Mouse (Mus musculus) urinary bladder, adult 18-20 months (tissue): ENCODE data around the gene Pgs1.
A peak's percentile ranks its signal among the peaks of the same experiment; 100 is the strongest.

Source experiments
- DNase-seq, 2 experiments: peaks; one replicate each; pipeline ENCODE4 v3.0.0; 2022; ENCODE audit warnings: low spot score in 2 of 2, mixed read lengths in 2 of 2

Pgs1 gene

DNA sequence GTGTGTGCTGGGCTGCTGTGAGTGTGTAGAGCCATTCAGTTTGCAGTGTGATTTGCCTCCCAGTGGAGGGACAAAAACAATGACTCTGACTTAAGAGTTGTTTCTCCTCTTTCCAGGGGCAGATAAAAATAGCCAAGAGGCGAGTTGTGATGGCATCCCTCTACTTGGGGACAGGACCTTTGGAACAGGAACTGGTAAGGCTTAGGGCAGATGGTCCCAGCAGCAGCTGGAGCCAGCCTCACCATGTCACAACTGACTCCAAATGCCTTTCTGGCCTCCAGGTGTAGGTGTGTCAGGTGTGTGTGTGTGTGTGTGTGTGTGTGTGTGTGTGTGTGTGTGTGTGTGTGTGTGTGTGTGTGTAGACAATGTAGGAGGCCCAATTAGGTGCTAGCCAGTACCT, 14.0 kb downstream of the Pgs1 start:
- DNase-seq, result no peak

DNA sequence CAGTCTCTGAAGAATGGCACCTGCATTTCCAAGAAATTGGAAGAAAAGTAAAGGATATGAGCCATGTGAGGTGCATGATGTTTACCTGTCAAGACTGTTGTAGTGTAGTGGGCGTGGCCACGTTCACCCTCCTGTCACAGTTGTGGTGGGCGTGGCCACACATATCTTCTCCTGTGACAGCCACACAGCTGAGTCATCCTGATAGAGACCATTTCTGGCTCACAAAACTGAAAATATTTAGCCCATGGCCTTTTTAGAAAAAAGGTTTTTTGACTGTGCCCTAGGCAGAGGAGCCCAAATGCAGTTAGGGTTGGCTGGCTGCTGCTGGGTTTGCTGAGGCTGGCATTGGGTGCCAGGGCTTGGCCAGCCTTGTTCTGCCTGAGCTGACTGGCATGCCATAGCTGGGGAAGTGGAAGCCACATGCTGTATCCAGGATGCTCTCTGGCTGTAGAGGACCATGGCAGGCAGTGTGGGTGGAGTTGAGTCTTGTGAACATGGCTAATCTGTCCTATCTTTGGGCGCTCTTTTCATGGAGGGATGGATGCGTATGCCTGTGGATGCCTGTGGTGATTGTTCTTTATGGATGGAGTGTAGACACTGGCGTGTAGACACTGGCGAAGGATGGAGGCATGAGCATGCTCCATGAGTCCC, 14.6 kb downstream of the Pgs1 start:
- no peak for DNase-seq

DNA sequence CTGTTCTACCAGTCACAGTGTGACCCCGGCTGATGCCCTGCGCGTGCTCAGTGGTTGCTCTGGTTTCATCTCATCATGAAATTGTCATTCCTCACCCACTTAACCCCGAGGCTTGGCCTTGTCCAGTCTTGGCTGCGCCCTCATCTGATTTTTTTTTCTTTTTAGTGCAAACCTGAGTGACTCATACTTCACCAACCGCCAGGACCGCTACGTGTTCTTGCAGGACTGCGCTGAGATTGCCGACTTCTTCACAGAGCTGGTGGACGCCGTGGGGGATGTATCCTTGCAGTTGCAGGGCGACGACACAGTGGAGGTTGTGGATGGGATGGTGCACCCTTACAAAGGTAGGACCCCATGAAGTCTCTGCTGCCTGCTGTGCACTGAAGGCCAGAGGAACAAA, 17.1 kb downstream of the Pgs1 start:
- DNase-seq, result no peak

DNA sequence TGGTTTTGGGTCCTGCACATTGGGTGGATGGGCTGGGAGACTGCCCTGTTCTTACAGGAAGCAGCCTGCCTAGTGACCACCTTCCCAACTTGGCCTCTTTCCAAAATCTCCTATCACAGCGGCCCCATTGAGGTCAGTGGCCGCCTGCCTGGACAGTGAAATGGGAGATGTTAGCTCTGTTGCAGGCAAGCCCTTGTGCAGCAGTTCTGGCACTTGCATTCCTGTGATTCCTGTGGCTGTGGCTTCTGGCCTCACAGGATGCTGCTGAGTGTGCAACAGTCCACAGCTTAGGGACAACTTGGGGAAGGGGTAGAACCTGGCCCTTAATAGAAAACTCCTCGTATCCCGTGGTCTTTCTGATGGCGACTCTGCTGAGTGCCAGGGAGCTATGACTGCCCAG, 17.6 kb downstream of the Pgs1 start:
- DNase-seq, result no peak

DNA sequence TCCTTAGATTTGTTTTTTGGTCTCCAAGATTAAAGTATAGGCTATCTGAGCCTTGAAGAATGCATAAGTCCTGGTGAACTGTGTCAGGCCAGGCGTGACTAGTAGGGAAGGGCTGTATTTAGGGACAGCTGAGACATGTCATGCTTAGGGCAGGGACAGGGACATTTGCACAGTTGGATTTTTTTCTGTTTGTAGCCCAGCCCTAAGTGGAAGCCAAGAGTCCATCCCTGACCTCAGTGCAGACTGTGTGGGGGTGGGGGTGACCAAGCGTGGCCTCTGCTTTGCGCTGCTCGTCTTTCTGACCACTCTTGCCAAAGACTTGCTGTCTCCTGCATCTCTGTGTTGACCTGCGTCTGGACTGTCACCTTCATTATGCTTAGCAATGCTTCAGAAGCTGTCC, 18.1 kb downstream of the Pgs1 start:
- DNase-seq, result no peak

DNA sequence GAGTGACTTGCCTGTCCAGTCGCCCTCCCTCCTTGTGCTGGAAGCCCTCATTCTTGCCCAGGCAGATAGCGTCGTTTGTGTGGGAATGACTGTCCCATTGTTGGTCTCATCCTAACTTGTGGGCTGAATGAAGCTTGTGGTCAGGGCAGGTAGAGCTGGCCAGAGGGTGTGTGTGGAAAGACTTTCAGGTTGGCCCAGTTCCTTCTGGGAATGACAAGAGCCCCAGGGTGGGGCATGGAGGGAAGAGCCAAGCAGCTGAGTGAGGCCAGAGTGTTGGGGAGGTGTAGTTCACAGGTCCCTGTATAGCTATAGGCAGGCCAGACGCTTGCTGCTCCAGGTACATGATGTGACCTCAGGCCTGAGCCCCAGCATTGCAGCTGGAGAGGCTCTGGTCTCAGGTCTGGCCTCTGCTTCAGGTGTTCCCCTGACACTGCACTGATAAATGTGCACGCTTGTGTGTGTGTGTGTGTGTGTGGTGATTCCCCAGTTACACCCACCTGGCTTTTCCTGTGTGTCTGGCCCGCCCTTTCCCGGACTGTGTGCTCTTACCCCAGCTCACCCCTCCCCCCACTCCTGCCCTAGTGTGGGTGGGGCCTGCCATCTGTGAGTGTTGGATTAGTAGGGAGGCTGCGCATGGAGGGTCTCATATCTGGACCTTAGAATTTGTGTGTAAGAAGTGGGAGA, 21.5 kb downstream of the Pgs1 start:
- no peak for DNase-seq

DNA sequence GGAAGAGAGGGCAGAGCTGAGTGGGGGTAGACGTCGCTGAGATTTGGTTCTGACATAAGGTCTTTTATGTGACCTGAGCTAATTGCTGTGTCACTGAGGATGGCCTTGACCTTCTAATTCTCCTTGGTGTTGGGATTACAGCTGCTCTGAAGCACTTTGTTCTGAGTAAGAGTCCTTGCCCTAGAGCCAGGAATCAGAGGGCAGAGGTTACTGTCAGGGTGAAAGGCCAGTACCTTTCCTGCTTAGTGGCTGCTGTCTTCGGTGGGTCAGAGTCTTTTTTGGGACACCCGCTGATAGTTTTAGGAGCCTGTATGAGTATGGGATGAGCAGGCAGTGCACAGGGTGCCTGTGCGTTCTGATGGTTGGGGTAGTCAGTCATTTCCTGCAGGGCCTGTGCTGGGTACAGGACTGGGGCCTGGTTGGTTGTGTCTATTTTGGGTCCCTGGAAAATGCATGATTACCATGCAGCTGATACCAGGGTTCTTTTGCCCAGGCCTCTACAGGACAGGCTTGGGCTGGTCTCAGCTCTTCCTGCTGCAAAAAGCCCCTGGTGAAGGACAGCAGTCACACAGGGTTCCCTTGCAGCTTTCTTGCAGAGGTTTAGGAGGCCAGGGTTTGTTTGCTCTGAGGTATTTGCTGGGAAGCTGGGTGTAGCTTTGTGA, 22.2 kb downstream of the Pgs1 start:
- no peak for DNase-seq

DNA sequence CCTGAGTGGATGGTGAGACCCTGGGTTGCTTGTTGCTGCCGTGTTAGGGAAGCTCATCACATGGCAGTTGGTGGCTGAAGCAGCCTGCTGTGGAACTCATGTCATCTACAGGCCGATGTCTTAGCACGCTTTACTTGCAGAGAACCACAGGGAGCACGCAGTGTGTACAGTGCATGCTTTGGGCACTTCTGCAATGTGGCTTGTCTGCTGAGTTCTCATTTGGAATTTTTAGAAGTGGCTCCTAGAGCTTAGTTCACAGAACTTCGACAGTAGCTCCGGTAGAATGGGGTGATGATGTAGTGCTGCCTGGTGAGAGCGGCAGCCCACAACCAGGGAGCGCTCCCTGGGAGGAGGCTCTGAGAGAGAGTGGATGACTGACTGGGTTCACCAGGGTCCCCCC, 22.8 kb downstream of the Pgs1 start:
- no peak for DNase-seq

DNA sequence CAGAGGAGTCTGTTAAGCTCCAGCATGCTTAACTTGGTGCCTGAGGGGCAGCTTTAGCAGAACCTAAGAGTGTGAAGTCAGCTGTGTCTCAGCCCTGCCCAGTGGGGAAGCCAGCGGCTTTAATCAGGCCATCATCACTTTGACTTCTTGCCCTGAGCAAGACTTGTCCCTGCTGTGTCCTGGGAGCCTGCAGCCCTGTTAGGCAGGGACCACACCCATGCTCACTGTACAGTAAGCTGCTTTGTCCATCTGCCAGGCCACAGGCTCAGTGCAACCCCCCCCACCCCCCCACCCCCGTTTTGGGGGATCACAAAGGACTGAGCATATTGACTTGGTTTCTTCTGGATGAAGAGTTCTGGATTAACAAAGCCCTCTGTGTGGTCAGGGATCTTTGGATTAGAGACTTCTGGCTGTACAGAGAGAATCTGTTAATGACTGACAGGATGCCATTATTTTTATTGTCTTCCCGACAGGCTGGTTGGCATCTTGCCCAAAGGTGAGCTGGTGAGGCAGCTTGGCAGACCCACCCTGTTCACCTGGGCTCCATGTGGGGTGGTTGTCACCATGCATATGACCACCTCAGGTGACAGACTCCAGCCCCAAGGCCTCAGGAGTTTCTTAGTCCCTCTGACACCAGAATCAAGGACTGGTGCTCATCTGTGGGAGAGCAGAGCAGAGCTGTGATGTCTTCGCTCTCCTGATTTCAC, 23.9 kb downstream of the Pgs1 start:
- DNase-seq, result no peak

DNA sequence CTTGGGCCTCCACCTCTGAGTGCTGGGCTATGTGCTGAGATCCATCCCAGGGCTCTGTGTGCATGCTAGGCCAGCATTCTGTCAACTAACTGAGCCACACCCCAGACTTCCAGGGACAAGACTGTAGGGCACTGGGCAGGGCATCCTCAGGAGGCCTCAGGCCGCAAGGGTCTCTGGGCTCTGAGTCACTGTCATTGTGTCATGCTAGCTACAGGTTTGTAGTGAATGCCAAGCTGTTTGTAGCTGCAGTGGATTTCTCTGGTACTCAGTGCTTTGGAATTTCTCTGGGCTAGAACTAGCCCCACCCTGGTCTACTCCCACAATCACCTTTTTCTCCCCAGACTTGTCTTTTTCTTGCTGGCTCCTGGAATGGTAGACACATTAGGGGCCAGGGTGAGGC, 26.5 kb downstream of the Pgs1 start:
- DNase-seq, result no peak

DNA sequence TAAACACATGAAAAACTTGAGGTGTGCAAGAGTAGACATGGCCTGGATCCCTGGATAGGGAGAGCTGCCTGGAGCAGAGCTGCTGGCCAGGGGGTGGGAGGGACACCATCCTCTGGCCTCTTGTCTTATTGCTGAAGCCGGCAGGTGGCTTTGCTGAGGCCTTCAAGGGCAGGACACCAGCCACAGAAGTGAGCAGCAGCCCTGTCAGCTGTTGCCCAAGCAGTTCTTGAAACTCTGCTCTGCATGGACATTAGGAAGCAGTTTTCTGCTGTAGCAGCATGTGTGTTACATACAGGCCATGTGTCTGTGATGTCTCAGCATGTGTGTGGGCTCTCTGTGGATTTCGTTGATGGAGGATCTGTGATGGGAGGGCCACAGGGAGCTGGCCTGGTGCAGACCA, 27.2 kb downstream of the Pgs1 start:
- no peak for DNase-seq

DNA sequence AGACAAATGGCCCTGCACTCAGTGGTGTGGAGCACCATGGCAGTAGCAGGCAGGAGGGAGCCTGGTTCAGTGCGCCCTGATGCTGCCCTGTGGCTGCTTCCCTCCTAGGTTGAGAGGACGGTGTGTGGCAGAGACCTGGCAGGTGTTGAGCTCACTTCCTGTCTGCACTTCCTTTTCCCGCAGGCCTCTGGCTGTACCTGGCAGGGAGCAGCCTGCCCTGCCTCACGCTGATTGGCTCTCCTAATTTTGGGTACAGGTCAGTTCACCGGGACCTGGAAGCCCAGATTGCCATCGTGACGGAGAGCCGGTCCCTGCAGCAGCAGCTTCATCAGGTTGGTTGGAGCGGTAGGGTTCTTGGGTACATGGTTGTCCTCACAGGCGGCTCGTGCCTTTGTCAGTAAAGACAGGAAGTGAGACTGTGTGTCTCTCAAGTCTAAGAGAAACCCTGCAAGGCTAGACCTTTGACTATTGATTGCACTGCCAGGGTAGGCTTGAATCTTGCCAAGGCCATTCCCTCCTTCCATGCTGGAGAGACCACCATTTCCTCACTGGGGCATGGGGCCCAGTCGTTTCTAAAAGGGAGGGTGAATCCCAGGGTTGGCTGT, 28.4 kb downstream of the Pgs1 start:
- no peak for DNase-seq

DNA sequence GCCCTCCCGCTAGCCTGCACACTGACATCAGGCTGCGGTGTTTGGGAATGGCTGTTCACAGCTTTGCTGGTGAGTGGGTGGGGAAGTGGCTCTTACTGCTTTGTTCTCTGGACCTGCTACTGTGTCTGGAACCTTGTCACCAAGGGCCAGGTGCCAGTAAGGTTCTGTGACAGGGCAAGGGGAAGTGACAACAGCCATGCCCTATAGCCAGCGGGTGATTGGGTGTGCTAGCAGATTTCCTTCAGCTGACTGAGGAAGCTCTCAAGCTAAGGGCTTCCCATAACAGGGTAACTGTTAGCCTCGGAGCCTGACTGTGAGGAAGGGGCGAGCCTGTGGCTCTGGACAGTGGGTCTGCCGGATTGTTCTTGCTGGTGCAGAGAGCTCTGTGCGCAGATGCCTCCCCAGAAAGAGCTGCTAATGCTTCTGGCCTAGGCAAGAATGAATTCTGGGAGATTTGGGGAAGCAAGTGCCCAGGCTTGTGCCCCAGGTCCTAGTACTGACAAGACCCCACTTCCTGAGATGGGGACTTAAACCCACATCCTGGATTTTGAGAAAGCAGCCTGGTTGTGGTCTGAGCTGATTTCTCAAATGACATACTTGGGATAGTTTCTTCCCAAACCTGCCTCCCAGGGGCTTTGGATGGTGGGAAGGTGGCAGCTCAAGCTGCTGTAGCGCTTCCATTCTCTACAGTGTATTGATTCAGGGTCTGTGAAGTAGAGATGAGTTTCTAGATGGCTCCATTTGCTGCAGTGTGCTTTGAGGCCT, 29.5 kb downstream of the Pgs1 start:
- no peak for DNase-seq

DNA sequence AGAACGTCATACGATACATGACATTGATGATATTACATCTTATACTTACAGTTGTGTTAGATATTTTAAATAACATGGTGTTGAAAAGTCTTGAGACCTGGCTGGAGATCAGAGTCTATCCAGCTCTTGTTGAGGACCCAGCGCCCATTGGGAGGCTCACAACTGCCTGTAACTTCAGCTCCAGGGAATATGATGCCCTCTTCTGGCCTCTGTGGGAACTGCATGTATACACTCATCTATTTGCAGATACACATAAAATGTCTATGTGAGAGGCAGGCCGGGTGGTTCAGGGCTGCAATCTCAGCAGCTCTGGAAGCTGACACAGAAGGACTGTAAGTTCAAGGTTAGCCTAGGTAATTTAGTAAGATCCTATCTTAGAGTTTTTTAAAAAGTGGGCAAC, 32.2 kb downstream of the Pgs1 start:
- DNase-seq, result no peak

DNA sequence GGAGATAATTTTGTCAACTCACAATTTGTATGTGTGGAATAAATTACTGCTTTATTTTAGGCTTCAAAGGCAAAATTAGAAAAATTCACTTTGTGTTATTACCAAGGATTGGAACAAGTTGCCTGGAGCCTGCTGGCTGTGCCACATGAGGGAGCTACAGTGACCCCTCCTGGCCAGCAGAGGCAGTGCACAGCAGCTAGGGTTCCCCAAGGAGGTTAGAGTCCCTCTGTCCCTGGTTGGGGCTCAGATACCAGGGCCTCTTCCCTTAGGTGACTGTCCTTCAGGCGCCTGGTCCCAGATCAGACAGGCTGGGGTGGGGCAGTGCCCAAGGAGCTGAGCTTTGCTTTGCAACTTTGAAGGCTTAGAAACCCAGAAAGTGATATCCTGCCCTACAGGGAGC, 35.7 kb downstream of the Pgs1 start:
- peak in 1 of 2 experiments; percentile 53 for DNase-seq

DNA sequence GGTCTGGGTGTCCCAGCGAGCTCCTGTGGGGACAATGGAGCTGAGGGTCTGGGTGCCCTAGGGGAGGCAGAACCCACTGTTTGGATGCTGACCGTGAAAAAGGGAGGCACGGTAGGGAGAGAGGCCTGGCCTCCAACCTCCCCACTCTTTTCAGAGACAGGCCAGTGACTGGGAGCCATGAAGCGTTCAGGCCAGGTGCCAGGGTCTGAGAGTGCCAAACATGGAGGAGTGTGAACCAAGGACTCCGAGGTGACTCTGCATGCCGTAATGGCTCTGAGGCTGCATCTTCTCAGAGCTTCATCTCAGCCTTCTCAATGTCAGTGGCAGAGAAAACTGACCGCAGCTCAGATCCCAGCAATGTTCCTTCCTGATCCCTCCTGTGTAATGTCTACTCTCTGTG, 37.4 kb downstream of the Pgs1 start:
- no peak for DNase-seq

DNA sequence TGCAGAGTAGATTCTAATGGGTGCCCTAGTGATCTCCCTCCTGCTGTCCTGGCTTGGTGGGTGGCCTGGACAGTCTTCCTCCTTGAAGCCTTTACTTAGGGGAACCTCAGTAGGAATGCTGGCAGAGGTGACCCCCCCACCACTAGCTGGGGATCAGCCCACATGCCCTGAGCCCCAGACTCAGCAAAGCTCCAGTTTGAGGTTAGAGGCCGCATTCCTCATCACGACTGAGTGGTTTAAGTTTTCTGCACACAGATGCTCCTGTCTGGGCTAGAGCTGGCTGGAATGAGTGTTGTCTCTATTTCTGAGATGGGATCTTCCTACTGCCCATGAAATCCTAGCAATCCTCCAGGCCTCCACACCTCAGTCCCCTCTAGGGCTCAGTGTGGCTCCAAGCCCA, 38.0 kb downstream of the Pgs1 start:
- no peak for DNase-seq

DNA sequence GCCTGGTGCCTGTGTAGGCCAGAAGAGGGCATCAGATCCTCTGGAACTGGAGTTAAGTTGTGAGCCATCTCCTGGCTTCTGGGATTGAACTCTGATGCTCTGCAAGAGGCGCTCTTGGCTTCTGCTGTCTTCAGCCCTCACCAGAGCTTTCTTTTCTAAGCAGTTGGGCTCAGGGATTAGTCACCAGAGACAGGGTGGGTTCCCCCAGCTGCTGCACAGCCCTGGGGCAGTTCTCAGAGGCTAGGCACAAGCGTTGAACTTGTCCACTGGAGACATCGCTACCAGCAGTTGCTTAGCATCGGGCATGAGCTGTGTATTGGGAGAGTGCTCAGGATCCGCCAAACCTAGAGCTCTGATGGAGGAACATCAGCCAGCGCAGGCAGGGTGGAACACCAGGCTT, 43.1 kb downstream of the Pgs1 start:
- no peak for DNase-seq

DNA sequence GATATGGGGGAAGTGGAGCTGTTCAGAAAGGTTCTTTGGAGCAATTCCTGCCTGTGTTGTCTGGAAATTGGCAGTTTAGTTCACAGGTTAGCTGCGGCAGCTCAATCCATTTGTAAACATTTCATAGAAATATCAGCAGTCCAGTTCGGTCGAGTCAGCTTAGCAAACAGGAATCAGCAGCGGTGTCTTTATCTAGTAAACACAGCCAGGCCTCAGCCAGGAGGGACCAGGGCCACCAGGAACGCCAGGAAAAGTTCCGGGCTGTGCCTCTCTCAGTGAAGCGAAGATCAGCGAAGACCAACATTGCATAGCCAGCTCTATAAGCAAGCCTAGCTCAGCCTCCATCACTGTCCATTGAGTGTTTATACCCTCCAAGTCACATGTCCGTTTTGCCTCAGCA, 45.0 kb downstream of the Pgs1 start:
- no peak for DNase-seq

DNA sequence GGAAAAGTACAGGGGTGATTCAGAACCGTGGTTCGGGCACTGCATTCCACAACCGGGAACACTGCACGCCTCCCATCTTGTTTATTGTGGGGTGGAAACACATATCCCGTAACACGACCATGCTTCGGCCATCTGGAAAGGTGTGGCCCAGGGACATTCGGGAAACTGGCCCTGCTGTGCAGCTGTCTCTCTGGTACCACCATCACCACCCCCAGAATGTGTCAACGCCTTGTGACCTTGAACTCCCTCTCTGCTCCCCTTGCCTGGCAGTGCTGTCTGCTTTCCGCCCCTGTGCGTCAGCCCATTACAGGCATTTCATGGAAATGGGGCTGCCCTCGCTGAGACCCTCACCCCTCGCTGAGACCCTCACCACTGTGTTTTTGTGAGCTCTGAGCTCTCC, 48.3 kb downstream of the Pgs1 start:
- DNase-seq, result no peak

DNA sequence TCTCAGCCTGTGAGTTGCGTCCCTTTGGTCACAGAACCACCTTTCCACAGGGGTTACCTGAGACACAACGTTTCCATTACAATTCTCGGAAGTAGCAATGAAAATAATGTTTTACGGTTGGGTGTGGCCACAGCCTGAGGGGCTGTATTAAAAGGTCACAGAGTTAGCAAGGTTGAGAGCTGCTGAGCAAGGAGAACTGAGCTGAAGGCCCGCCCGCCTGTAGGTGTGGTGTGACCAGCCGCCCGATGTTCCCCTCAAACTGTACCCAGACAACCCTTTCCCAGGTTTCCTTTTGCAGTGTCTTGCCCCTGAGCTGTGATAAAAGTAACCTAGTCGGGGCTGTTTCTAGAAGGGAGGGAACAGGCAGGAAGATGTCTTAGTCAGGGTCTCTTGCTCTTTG, 49.0 kb downstream of the Pgs1 start:
- DNase-seq, result no peak

DNA sequence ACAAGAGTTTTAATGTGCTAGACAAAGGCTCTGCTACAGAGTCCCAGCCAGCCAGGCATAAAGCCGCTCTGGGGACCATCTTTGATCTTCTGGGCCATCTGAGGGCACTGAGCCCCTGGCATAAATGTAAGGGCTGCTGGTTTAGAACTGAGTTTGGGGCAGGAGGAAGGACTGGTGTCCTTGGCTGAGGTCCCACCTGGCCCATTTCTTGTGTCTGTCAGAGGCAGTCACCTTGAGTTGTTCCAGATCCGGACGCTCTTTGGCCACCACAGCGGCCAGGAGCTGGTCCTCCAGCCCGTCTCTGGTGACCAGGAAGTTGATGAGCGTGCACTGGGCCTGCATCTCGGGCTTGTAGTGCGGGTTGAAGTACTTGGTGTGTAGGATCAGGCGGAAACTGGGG, 56.7 kb downstream of the Pgs1 start:
- DNase-seq, result no peak
